Mouse (Mus musculus): ENCODE results near the gene Wbp1l. TPM values are rescaled to one million over a fixed set of nuclear protein-coding genes. Genes with fewer than 3 reads are reported as not detected.
A peak's percentile ranks its signal among the peaks of the same experiment; 100 is the strongest.

Gene Wbp1l
- polyA plus RNA-seq, 1 experiment from 2014 or later: 48.8 TPM

GRCm38 (mm10) chr19:46621236-46622183 lies 22.6 kb downstream of the Wbp1l start:
- WGBS: 56% methylated on average over 19 of the region's 19 CpGs
- Histone ChIP-seq H3K4me3 (ENCODE audit: low read depth, low read length) (no peak overlapping the region), H3K4me1 (ENCODE audit: control insufficient read depth, insufficient read depth, low read length) (peaks cover 47% of the 10 kb centered on the region), H3K9ac (ENCODE audit: low read length) (no peak overlapping the region; the same call in 1 of the 2 replicates), H3K36me3 (ENCODE audit: control insufficient read depth, insufficient read depth, low read length) (peaks cover 2% of the 10 kb centered on the region; the same call in 1 of the 2 replicates), H3K4me2 (ENCODE audit: low read depth) (no peak overlapping the region), H3K27ac (ENCODE audit: low read depth, low read length) (peak overlapping the region; percentile 77), H3K9me3 (ENCODE audit: control insufficient read depth, low read length) (no peaks in the 10 kb centered on the region), H3K27me3 (ENCODE audit: control insufficient read depth, insufficient read depth, low read length) (no peaks in the 10 kb centered on the region)
- peak; percentile 24 for DNase-seq (ENCODE audit: low spot score)
- ATAC-seq (ENCODE audit: insufficient read depth, low FRiP score, low TSS enrichment): no peak

- Histone ChIP-seq H3K4me1 (ENCODE audit: control insufficient read depth, insufficient read depth, low read length) (peaks cover 47% of the 10 kb centered on the region), H3K4me3 (ENCODE audit: low read depth, low read length) (peak overlapping the region; percentile 19), H3K9me3 (ENCODE audit: control insufficient read depth, low read length) (no peaks in the 10 kb centered on the region), H3K27ac (ENCODE audit: low read depth, low read length) (peak overlapping the region; percentile 77), H3K4me2 (ENCODE audit: low read depth) (peak overlapping the region; percentile 48), H3K36me3 (ENCODE audit: control insufficient read depth, insufficient read depth, low read length) (peaks cover 2% of the 10 kb centered on the region; the same call in 1 of the 2 replicates), H3K27me3 (ENCODE audit: control insufficient read depth, insufficient read depth, low read length) (no peaks in the 10 kb centered on the region), H3K9ac (ENCODE audit: low read length) (peak overlapping the region; percentile 31)
- 41% methylated on average over 12 of the region's 12 CpGs for WGBS
- DNase-seq (ENCODE audit: low spot score): no peak
- no peak for ATAC-seq (ENCODE audit: insufficient read depth, low FRiP score, low TSS enrichment)
These were observed 23.8 kb downstream of the Wbp1l start for GRCm38 (mm10) chr19:46622659-46623193.

GRCm38 (mm10) chr19:46623194-46623667 lies 24.3 kb downstream of the Wbp1l start:
- peaks cover 47% of the 10 kb centered on the region for H3K4me1 ChIP-seq (ENCODE audit: control insufficient read depth, insufficient read depth, low read length)
- peaks cover 2% of the 10 kb centered on the region; the same call in 1 of the 2 replicates for H3K36me3 ChIP-seq (ENCODE audit: control insufficient read depth, insufficient read depth, low read length)
- WGBS: 4% methylated on average over 16 of the region's 16 CpGs
- DNase-seq (ENCODE audit: low spot score) (peak; percentile 46), ATAC-seq (ENCODE audit: insufficient read depth, low FRiP score, low TSS enrichment) (peak; percentile 56; the same call in 1 of the 2 replicates)
- no peaks in the 10 kb centered on the region for H3K27me3 ChIP-seq (ENCODE audit: control insufficient read depth, insufficient read depth, low read length)
- peak overlapping the region; percentile 19 for H3K4me3 ChIP-seq (ENCODE audit: low read depth, low read length)
- H3K9ac ChIP-seq (ENCODE audit: low read length): peak overlapping the region; percentile 33
- H3K9me3 ChIP-seq (ENCODE audit: control insufficient read depth, low read length): no peaks in the 10 kb centered on the region
- peak overlapping the region; percentile 48 for H3K4me2 ChIP-seq (ENCODE audit: low read depth)
- H3K27ac ChIP-seq (ENCODE audit: low read depth, low read length): peak overlapping the region; percentile 77

- ATAC-seq (ENCODE audit: insufficient read depth, low FRiP score, low TSS enrichment): peak; percentile 64
- H3K4me1 ChIP-seq (ENCODE audit: control insufficient read depth, insufficient read depth, low read length): peaks cover 47% of the 10 kb centered on the region
- no peaks in the 10 kb centered on the region for H3K9me3 ChIP-seq (ENCODE audit: control insufficient read depth, low read length)
- peak overlapping the region; percentile 77 for H3K27ac ChIP-seq (ENCODE audit: low read depth, low read length)
- peak overlapping the region; percentile 48 for H3K4me2 ChIP-seq (ENCODE audit: low read depth)
- no peaks in the 10 kb centered on the region for H3K27me3 ChIP-seq (ENCODE audit: control insufficient read depth, insufficient read depth, low read length)
- 24% methylated on average over 19 of the region's 19 CpGs for WGBS
- H3K36me3 ChIP-seq (ENCODE audit: control insufficient read depth, insufficient read depth, low read length): peaks cover 2% of the 10 kb centered on the region; the same call in 1 of the 2 replicates
- H3K9ac ChIP-seq (ENCODE audit: low read length): peak overlapping the region; percentile 33
- peak overlapping the region; percentile 19 for H3K4me3 ChIP-seq (ENCODE audit: low read depth, low read length)
- peak; percentile 57 for DNase-seq (ENCODE audit: low spot score)
These were observed 25.2 kb downstream of the Wbp1l start for GRCm38 (mm10) chr19:46623790-46624772.

GRCm38 (mm10) chr19:46625015-46625414 lies 26.1 kb downstream of the Wbp1l start:
- Histone ChIP-seq H3K4me1 (ENCODE audit: control insufficient read depth, insufficient read depth, low read length) (peaks cover 47% of the 10 kb centered on the region), H3K9me3 (ENCODE audit: control insufficient read depth, low read length) (no peaks in the 10 kb centered on the region), H3K4me3 (ENCODE audit: low read depth, low read length) (no peak overlapping the region), H3K27ac (ENCODE audit: low read depth, low read length) (no peak overlapping the region), H3K9ac (ENCODE audit: low read length) (peak overlapping the region; percentile 33; the same call in 1 of the 2 replicates), H3K27me3 (ENCODE audit: control insufficient read depth, insufficient read depth, low read length) (no peaks in the 10 kb centered on the region), H3K36me3 (ENCODE audit: control insufficient read depth, insufficient read depth, low read length) (peaks cover 2% of the 10 kb centered on the region; the same call in 1 of the 2 replicates), H3K4me2 (ENCODE audit: low read depth) (peak overlapping the region; percentile 48; the same call in 1 of the 2 replicates)
- ATAC-seq (ENCODE audit: insufficient read depth, low FRiP score, low TSS enrichment) (no peak), DNase-seq (ENCODE audit: low spot score) (no peak)
- 95% methylated on average over 12 of the region's 12 CpGs for WGBS

GRCm38 (mm10) chr19:46625519-46625918 lies 26.6 kb downstream of the Wbp1l start:
- Histone ChIP-seq H3K27me3 (ENCODE audit: control insufficient read depth, insufficient read depth, low read length) (no peaks in the 10 kb centered on the region), H3K4me3 (ENCODE audit: low read depth, low read length) (no peak overlapping the region), H3K4me2 (ENCODE audit: low read depth) (no peak overlapping the region), H3K27ac (ENCODE audit: low read depth, low read length) (no peak overlapping the region), H3K9ac (ENCODE audit: low read length) (no peak overlapping the region), H3K9me3 (ENCODE audit: control insufficient read depth, low read length) (no peaks in the 10 kb centered on the region), H3K36me3 (ENCODE audit: control insufficient read depth, insufficient read depth, low read length) (peaks cover 2% of the 10 kb centered on the region; the same call in 1 of the 2 replicates), H3K4me1 (ENCODE audit: control insufficient read depth, insufficient read depth, low read length) (peaks cover 47% of the 10 kb centered on the region)
- ATAC-seq (ENCODE audit: insufficient read depth, low FRiP score, low TSS enrichment) (no peak), DNase-seq (ENCODE audit: low spot score) (no peak)
- 68% methylated on average over 10 of the region's 10 CpGs for WGBS

GRCm38 (mm10) chr19:46628403-46628802 lies 29.5 kb downstream of the Wbp1l start:
- Histone ChIP-seq H3K9me3 (ENCODE audit: control insufficient read depth, low read length) (no peaks in the 10 kb centered on the region), H3K4me3 (ENCODE audit: low read depth, low read length) (no peak overlapping the region), H3K27ac (ENCODE audit: low read depth, low read length) (no peak overlapping the region), H3K27me3 (ENCODE audit: control insufficient read depth, insufficient read depth, low read length) (no peaks in the 10 kb centered on the region), H3K4me2 (ENCODE audit: low read depth) (no peak overlapping the region), H3K9ac (ENCODE audit: low read length) (no peak overlapping the region), H3K36me3 (ENCODE audit: control insufficient read depth, insufficient read depth, low read length) (peaks cover 2% of the 10 kb centered on the region; the same call in 1 of the 2 replicates), H3K4me1 (ENCODE audit: control insufficient read depth, insufficient read depth, low read length) (peaks cover 20% of the 10 kb centered on the region)
- WGBS: 92% methylated on average over 10 of the region's 10 CpGs
- ATAC-seq (ENCODE audit: insufficient read depth, low FRiP score, low TSS enrichment) (no peak), DNase-seq (ENCODE audit: low spot score) (no peak)

- Histone ChIP-seq H3K9ac (ENCODE audit: low read length) (no peak overlapping the region), H3K27ac (ENCODE audit: low read depth, low read length) (no peak overlapping the region), H3K4me3 (ENCODE audit: low read depth, low read length) (no peak overlapping the region), H3K4me2 (ENCODE audit: low read depth) (no peak overlapping the region), H3K36me3 (ENCODE audit: control insufficient read depth, insufficient read depth, low read length) (peaks cover 2% of the 10 kb centered on the region; the same call in 1 of the 2 replicates), H3K27me3 (ENCODE audit: control insufficient read depth, insufficient read depth, low read length) (no peaks in the 10 kb centered on the region), H3K9me3 (ENCODE audit: control insufficient read depth, low read length) (no peaks in the 10 kb centered on the region), H3K4me1 (ENCODE audit: control insufficient read depth, insufficient read depth, low read length) (peaks cover 6% of the 10 kb centered on the region)
- no peak for ATAC-seq (ENCODE audit: insufficient read depth, low FRiP score, low TSS enrichment)
- 87% methylated on average over 9 of the region's 9 CpGs for WGBS
- no peak for DNase-seq (ENCODE audit: low spot score)
These were observed 30.9 kb downstream of the Wbp1l start for GRCm38 (mm10) chr19:46629807-46630206.
